Mouse (Mus musculus) embryonic fibroblast, embryonic 13.5 days (primary cell): ENCODE data around the gene Dpp8. TPM values are rescaled to one million over a fixed set of nuclear protein-coding genes. Genes with fewer than 3 reads are reported as not detected.
"Not testable (repeated sequence)": the region's sequence is repeated elsewhere in the genome, so short reads cannot be mapped to it uniquely, and the experiment has no call there.

Source experiments
- H3K27ac ChIP-seq: 2 replicates; pipeline ENCODE4 v1.5.1; 2012; ENCODE audit warnings: low read length, control low read depth, inconsistent platforms; ENCODE audit not compliant: insufficient read depth
- H3K4me1 ChIP-seq: 2 replicates; pipeline ENCODE4 v1.6.1; 2011; ENCODE audit warnings: low read length; ENCODE audit not compliant: control insufficient read depth, insufficient read depth
- H3K4me3 ChIP-seq: 2 replicates; pipeline ENCODE4 v1.5.1; 2011; ENCODE audit warnings: mild to moderate bottlenecking, control low read depth, low read length; ENCODE audit not compliant: insufficient read depth
- CTCF ChIP-seq: IDR thresholded peaks from 2 replicates; pipeline ENCODE4 v1.5.1; 2011; ENCODE audit warnings: mild to moderate bottlenecking, control low read depth, low read length, moderate library complexity, borderline replicate concordance; ENCODE audit not compliant: insufficient read depth
- POLR2A ChIP-seq: IDR thresholded peaks from 2 replicates; pipeline ENCODE4 v1.6.1; 2011; ENCODE audit warnings: low read depth, mild to moderate bottlenecking, control low read depth, low read length, moderate library complexity
- polyA plus RNA-seq: library from polyadenylated mRNA; stranded (reverse); fragments of >200 nt; gene quantifications from 2 replicates; pipeline ENCODE4 v1.2.4, GENCODE M21; 2011; ENCODE audit warnings: low read depth; ENCODE audit not compliant: missing spikeins, insufficient read length

The Dpp8 gene
- polyA plus RNA-seq, 1 experiment: 98.8 TPM

GRCm38 (mm10) chr9:65021887-65022579, 10.2 kb upstream of the Dpp8 start:
- Histone ChIP-seq H3K4me1 (peaks cover 4% of the 10 kb centered on the region; the same call in 1 of the 2 replicates), H3K27ac (peak overlapping the region; percentile 51), H3K4me3 (peak overlapping the region; percentile 18; the same call in 1 of the 2 replicates)
- no peak for TF ChIP-seq POLR2A
- no peak for TF ChIP-seq CTCF

GRCm38 (mm10) chr9:65022580-65023135, 9.6 kb upstream of the Dpp8 start:
- H3K27ac ChIP-seq: no peak overlapping the region
- no peak overlapping the region for H3K4me3 ChIP-seq
- peaks cover 4% of the 10 kb centered on the region; the same call in 1 of the 2 replicates for H3K4me1 ChIP-seq
- TF ChIP-seq POLR2A (no peak), CTCF (no peak)

- Histone ChIP-seq H3K4me1 (peaks cover 4% of the 10 kb centered on the region; the same call in 1 of the 2 replicates), H3K27ac (no peak overlapping the region), H3K4me3 (no peak overlapping the region)
- TF ChIP-seq POLR2A: no peak
- TF ChIP-seq CTCF: no peak
Measured at GRCm38 (mm10) chr9:65023447-65023846, 8.8 kb upstream of the Dpp8 start.

GRCm38 (mm10) chr9:65027241-65027640, 5.0 kb upstream of the Dpp8 start:
- no peak overlapping the region for H3K27ac ChIP-seq
- H3K4me1 ChIP-seq: no peaks in the 10 kb centered on the region
- H3K4me3 ChIP-seq: no peak overlapping the region
- no peak for TF ChIP-seq CTCF

- TF ChIP-seq CTCF (no peak), POLR2A (no peak)
- H3K4me1 ChIP-seq: no peaks in the 10 kb centered on the region
- H3K27ac ChIP-seq: no peak overlapping the region
- H3K4me3 ChIP-seq: no peak overlapping the region
Measured at GRCm38 (mm10) chr9:65028313-65028712, 3.9 kb upstream of the Dpp8 start.

GRCm38 (mm10) chr9:65031355-65031754, 859 bp upstream of the Dpp8 start:
- not testable (repeated sequence) for H3K4me3 ChIP-seq, H3K27ac ChIP-seq, H3K4me1 ChIP-seq

GRCm38 (mm10) chr9:65031894-65032268, 333 bp upstream of the Dpp8 start:
- Histone ChIP-seq H3K4me3 (peak overlapping the region; percentile 20; the same call in 1 of the 2 replicates), H3K27ac (no peak overlapping the region), H3K4me1 (no peaks in the 10 kb centered on the region)
- TF ChIP-seq POLR2A (no peak), CTCF (no peak)

- no peak overlapping the region for H3K27ac ChIP-seq
- H3K4me3 ChIP-seq: no peak overlapping the region
- no peaks in the 10 kb centered on the region for H3K4me1 ChIP-seq
- no peak for TF ChIP-seq CTCF
- TF ChIP-seq POLR2A: no peak
Measured at GRCm38 (mm10) chr9:65036456-65036855, 4.2 kb downstream of the Dpp8 start.

GRCm38 (mm10) chr9:65036861-65037260, 4.6 kb downstream of the Dpp8 start:
- no peak for TF ChIP-seq POLR2A
- no peak for TF ChIP-seq CTCF

GRCm38 (mm10) chr9:65041430-65041829, 9.2 kb downstream of the Dpp8 start:
- Histone ChIP-seq H3K27ac (no peak overlapping the region), H3K4me1 (no peaks in the 10 kb centered on the region), H3K4me3 (no peak overlapping the region)
- TF ChIP-seq CTCF (no peak), POLR2A (no peak)

More at GRCm38 (mm10) chr9:65036861-65037260, 4.6 kb downstream of the Dpp8 start:
- H3K27ac ChIP-seq: no peak overlapping the region
- no peak overlapping the region for H3K4me3 ChIP-seq
- H3K4me1 ChIP-seq: no peaks in the 10 kb centered on the region

- Histone ChIP-seq H3K4me1 (peaks cover 4% of the 10 kb centered on the region; the same call in 1 of the 2 replicates), H3K27ac (no peak overlapping the region), H3K4me3 (no peak overlapping the region)
- TF ChIP-seq POLR2A: no peak
- no peak for TF ChIP-seq CTCF
Measured at GRCm38 (mm10) chr9:65046993-65047392, 14.8 kb downstream of the Dpp8 start.

- Histone ChIP-seq H3K4me3 (no peak overlapping the region), H3K4me1 (peaks cover 4% of the 10 kb centered on the region; the same call in 1 of the 2 replicates), H3K27ac (no peak overlapping the region)
- TF ChIP-seq CTCF: no peak
- no peak for TF ChIP-seq POLR2A
Measured at GRCm38 (mm10) chr9:65049422-65049821, 17.2 kb downstream of the Dpp8 start.
